Mouse (Mus musculus) heart, postnatal 25 days (tissue): ENCODE measurements at regions not wholly inside any gene's neighbourhood (a gene's known extent, or its start where the extent isn't known, plus 50 kb on each side); places are given as distances from the start of the nearest gene placed in this dataset.
"Not testable (repeated sequence)": the region's sequence is repeated elsewhere in the genome, so short reads cannot be mapped to it uniquely, and the experiment has no call there.

Experiments used
- DNase-seq: peaks from one replicate; pipeline ENCODE4 v3.0.0; 2022; ENCODE audit warnings: low spot score
- intact Hi-C: fragments of 180-260 bp; cut with DNase I; formaldehyde crosslinking; loops from one replicate; pipeline ENCODE4 v1.15.1; 2025

DNA sequence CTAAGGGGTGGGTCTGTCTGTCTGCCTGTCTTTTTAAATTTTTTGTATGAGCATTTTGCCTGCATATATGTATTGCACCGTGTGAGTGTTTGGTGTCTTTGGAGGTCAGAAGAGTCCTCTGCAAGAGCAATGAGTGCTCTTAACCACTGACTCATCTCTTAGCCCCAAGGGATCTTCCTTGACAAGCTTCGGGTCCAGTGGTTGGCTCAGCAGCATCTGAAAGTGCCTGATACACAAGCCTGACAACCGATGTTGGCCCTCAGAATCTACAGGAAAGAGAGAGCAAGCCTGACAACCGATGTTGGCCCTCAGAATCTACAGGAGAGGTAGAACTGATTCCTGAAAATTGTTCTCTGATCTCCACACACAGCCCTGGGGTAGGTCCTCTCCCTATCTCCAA, 110.7 kb upstream of the Teddm2 start:
- intact Hi-C loops, result no loop called here
- DNase-seq, result no peak

DNA sequence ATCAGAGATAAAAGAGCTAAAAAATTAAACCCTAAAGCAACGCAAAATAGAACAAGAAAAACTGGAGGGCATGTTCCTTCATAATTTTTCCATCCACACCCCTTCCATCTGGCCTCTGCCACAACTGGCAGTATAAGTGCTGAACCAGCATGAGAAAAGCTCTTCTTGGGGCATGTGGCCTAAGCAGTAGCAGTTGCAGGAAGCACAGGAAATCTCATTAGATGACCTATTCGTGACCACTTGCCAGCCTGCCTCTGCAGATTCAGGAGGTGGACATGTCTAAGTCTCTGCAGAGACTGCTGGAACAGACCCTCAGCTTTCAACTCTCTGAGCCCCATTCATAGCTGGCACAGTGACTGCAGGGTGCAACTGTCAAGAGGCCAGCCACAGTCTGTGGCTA, 116.5 kb upstream of the Teddm2 start:
- intact Hi-C loops, result loop anchor here (5.0 kb wide), 1 partner anchor 84 kb away; no protein-coding TSS in a partner anchor
- no peak for DNase-seq

DNA sequence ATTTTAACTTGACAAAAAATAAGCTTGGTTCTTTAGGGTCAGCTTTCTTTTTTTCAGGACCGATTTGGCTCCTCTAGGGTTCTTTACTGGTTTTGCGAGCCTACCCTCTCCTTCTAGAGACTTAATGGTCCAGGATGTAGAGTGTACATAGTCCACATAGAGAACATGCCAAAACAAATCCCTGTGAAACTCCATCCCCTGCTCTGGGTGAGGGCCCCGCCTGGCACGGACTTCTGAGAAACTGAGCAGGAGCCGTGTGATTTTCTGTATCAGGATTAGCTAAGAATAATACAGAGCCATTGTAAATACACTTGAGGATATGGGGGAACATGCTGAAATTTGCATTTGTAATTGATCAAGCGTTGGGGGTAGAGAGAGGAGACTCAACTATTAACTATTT, 118.2 kb upstream of the Teddm2 start:
- no peak for DNase-seq
- intact Hi-C loops, result loop anchor here (5.0 kb wide), 1 partner anchor 86 kb away; no protein-coding TSS in a partner anchor

DNA sequence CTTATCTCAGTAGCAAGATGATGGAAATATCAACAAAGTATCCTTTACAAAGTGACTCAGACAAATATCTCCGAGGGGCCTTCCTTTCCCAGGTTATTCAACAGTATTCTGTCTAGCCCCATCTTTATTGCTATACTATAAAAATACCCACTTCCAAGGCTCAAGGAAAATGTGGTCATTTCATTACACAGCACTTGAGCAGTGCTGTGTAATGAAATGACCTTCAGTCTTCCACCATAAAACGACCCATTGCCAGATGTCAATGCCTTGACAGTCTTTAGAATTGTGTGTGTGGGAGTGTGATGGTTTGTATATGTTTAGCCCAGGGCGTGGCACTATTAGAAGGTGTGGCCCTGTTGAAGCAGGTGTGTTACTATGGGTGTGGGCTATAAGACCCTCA, 124.3 kb upstream of the Teddm2 start:
- intact Hi-C loops, result no loop called here
- DNase-seq, result no peak

DNA sequence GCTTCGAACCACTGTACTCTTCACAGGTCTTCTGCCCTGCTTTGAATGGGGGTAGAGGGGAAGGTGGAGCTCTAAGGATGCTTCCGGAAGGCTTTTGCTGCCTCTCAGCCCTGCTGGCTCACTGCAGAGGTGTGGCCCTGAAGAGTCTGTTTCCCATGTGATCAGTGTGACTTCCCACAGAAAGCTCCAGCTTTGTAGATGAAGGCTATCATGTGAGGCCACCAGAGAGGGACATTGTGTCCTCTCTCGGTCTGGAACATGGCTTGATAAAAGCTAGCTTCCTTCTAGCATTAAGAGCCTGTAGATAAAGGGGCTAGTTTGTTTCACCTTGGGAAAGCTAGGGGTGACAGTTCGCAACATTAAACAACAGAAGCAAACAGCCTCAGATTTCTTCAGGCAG, 127.3 kb upstream of the Teddm2 start:
- no peak for DNase-seq
- intact Hi-C loops, result no loop called here

DNA sequence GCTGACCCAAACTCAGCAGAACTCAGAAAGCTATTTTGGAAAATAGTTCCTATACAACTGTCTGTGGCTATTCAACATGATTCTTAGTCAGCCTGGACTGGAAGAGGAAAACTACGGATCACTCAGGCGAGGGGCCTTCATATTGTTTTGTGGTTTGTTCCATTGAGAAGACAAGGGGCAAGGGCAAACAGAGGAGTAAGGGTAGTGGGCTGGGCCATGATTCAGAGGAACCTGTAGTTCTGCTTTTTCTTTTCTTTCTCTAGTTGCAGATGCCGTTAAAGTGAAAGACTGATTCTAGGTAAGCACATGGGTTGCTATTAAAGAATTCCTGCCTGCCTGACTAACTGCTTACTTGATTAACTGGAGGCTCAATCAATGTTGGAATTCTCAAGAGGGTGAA, 129.8 kb upstream of the Teddm2 start:
- no peak for DNase-seq
- intact Hi-C loops, result loop anchor here (5.0 kb wide), 3 partner anchors 72 to 152 kb away; no protein-coding TSS in a partner anchor

DNA sequence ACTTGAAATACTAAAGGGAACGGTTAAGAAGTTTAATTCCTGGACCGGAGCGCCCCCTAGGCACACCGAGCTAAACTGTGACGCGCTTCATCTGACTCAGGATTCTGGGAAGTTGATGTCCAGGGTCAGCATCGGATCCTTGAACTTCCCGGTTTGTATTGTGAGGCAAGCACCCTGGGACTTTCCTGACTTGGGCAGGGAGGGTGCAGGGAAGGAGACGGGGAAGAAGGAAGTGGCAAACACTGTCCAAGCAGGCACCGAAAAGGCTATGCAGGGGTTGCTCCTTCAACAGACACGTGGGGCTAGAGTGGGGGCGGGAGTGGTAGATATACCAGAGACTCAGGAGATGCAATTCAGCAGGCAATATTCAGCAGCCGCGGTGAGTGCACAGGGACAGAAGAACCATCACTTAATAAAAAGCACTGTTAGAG, 132.7 kb upstream of the Teddm2 start:
- DNase-seq, result peak; percentile 61
- intact Hi-C loops, result loop anchor here (2.0 to 5.0 kb wide), 5 partner anchors 70 to 150 kb away; partner anchors contain the start of gene Teddm2

DNA sequence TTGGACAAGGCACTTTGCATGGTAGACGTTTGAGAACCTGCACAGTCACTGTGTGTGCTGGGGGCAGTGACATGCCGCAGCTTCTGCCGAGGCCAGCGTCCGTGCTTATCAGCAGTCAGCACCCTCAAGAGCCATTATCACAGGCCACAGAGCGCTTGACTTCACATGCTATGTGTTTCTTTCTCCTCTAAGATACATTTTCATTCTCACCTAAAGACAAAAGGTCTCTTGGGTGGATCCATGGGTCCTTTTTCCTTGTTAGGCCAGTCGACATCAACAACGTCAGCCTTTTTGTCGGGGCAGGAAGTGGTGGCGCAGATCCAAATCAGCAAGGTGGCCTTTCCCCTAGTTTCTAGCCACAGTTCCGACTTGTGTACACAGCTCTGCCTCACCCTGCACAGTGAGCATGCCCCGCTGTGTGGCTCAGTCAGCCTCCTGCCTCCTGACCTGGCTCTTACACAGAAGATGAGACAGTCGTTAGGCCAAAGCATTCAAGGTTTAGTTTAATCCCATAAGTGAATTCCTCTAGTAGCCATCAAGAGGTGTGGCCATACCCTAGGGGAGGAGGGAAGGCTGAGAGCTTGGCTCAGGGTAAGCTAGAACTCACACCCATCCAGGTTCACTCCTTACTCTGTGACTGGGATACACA, 134.1 kb upstream of the Teddm2 start:
- peak; percentile 24 for DNase-seq
- intact Hi-C loops, result loop anchor here (2.0 to 5.0 kb wide), 5 partner anchors 68 to 148 kb away; partner anchors contain the start of gene Teddm2

DNA sequence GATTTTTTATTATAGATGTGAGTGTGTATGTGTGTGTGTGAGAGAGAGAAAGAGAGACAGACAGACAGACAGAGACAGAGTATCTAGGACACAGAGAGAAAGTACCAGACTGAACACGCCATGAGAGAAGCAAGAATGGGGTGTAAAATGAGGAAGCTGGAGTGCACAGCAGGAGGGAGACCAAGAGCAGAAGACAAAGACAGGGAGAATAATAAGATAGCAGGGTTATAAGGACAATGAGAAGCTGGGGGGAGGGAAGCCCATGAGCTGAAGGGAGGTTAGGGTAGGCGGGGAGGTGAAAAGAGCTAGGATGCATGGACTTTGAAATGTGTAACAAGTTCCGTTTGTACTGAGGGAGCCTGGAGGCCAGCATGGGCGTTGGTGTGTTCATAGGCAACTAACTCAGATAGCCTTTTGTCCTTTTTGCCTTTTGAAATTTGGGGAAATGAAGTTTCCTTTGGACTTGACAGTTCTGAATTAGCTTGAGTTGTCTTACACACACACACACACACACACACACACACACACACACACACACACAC, 136.8 kb upstream of the Teddm2 start:
- no peak for DNase-seq
- intact Hi-C loops, result no loop called here

DNA sequence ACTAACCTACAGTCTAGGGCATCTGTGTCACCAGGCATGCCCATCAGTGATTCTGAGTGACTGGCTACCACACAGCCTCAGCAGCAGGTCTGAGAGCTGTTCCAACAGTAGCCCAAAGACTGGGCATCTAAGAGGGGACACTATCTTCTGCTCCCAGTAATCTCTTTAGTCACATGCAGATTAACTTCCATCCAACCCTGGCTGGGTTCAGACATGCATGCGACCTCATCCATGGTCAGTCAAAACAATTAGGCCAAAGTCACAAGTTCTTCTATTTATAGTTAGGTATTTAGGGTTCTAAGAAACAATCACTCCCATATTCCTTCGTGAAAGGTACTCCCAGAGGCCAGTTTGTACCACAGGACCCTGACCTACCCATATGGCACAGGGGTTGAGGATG, 138.2 kb upstream of the Teddm2 start:
- DNase-seq, result no peak
- intact Hi-C loops, result no loop called here

DNA sequence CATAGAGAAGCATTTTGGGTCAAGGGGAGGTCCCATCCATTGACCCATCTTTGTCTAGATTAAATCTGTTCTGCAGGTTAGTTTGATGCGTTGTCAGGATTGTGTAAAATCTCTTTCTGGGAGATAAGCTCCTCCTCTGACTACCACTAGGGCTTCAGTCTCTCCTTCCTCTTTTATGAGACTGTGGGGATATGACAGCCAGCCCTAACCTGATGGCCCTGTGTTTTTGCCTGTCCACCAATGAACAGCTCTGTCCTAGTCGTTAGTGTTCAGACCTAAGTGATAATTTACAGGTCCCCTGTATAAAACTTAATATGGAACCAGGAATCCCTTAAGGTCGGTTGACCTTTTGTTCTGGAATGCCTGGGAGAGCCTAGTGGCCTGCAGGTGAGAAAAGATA, 140.9 kb upstream of the Teddm2 start:
- intact Hi-C loops, result no loop called here
- no peak for DNase-seq

DNA sequence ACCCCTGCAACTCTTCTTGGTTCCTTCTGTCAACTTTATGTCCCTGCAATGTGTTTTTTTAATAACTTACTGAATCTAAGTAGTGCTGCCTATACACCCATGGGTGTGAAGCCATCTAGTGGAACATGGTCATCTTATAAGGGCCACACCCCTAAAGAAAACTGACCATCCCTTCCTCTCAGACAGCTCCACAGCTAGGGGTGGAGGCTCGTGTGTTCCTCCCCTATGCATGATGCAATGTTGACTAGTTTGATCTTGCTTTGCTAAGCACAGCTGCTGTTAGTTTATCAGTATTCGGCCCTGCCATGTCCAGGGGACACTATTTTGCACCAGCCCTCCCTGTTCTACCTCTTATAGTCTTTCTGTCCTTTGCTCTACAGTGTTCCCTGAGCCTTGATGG, 142.9 kb upstream of the Teddm2 start:
- intact Hi-C loops, result no loop called here
- DNase-seq, result no peak

DNA sequence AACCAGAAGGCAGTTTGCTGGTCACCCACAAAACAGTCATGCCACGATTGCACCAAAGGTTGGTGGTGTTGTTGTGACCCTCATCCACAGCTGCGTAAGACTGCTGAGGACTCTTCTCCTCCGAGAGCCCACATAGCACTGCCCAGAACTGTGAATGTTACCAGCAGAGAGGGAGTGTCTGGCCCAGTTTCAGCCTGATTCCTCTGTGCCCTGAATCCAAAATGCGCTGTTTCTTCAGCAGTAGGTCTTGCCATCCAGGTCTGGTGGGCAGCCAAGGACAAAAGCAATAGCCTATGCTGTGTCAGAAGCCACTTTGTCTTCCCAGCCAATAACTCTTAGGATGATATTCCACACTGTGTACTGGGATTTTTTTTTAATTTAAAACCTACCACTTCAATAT, 144.7 kb upstream of the Teddm2 start:
- DNase-seq, result no peak
- intact Hi-C loops, result no loop called here

DNA sequence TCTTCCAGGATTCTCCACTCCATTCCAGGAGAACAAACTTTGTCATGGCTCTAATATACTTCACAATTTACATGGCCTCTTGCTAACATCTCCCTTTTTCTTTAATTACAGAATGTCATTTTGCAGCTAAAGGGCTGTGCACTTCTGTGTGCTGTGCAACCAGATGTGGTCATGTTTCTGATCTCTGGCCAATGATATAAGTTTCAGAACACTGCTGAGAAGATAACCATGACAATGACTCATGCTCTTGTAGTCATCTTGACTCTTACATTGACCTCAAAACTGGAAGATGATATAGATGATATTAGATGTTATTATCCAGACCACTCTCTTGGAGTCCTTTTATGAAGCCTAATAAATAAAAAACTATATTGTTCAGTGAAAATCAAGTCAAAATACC, 145.9 kb upstream of the Teddm2 start:
- intact Hi-C loops, result no loop called here
- DNase-seq, result no peak

DNA sequence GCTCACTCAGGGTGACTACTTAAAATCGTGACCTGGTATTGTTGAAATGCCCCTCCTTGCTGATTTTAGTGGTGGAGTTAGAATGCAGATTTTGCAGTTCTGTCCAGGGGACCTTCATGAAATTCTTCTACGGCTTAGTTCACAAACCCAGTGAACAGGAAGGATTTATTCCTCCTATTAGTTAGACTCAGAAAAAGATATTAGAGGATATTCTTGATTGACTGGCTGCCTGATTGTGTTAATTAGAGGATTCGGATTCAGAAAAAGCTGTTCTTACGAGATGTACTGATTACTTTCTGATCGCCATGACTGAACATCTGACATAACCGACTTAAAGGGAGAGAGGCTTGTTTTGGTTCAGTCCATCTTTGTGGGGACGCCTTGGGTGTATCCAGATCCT, 147.3 kb upstream of the Zfp648 start:
- DNase-seq, result no peak
- intact Hi-C loops, result no loop called here

DNA sequence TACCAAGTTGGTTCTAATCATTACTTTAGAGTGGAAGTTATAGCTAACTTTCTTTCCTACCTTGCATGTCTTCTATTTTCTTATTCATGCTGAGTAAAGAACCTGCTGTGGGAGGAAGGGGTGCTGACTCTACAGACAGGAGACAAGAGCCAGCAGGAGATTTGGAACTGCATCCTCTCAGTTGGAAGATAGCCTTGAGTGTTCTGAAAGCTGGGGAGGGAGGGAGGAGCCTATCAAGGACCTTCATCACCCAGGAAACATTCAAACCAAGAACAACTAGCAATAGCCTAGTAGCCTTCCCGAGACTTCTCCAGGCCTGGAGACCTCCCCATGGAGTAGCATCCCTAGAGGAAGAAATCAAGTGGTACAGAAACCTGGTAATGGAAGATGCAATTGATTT, 146.1 kb upstream of the Zfp648 start:
- DNase-seq, result no peak
- intact Hi-C loops, result no loop called here

DNA sequence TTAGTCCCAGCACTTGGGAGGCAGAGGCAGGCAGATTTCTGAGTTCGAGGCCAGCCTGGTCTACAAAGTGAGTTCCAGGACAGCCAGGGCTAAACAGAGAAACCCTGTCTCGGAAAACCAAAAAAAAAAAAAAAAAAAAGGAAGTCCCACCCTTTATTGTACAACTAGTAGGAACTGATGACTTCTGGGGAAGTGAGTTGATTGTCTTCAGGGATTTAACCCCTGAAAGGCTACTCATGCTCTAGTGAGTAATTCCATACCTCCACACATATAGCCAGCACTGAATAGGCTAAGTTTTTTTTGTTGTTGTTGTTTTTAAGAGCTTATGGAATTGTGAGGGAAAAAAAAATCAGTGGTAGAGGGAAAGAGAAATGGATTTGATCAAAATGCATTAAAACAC, 139.6 kb upstream of the Zfp648 start:
- intact Hi-C loops, DNase-seq: not testable (repeated sequence)

DNA sequence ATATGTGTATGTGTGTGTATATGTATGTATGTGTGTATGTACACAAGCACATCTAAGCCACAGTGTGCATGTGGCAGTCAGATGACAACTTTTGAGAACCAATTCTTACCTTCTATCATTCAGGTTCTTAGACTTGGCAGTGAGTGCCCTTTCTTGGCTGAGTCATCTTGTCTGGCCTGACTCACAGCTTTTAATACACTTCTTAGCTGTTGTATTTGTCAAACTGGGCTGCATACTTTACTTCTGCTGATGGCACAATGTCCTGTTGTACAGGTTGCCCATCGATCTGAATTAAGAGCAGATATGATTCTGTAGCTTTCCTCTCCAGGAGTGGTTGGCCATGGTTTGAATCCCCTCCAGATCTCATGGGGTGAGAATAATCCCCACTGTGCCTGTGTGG, 139.1 kb upstream of the Zfp648 start:
- no peak for DNase-seq
- intact Hi-C loops, result no loop called here

DNA sequence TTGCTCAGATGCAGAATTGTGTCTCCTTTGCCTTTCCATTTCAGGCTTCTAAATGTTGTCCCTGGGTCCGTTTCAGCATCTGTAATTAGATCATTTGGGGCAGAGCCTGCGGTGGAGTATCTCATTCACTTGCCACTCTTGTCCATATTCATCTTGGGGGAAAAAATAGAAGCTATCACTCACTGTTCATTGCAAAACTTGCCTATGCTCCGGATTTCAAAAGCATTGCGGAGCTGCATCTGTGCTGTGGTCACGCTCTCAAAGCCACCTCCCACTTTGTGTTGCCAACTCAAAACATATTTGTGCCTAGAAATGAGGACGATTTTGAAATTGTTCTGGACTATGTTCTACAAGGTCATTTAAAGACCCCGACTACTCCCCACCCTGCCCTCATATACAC, 138.3 kb upstream of the Zfp648 start:
- no peak for DNase-seq
- intact Hi-C loops, result no loop called here

DNA sequence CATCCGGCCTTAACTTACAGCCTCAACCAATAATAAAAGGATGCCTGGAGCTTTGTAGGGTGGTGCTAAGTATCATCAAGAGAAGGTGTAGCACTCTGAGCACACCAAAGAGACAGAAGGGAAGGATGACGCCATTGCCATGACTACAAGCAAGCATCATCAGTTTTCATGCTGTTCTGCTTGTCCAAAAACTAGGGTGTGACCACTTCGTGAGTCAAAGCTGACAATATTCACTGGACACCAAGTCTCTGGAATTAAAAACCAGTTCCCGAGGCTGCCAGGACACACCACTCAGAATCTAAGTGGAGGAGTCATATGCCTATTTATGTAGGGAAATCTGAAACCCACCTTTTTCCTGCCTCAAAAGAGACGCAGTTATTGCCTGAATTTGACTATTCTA, 136.4 kb upstream of the Zfp648 start:
- no peak for DNase-seq
- intact Hi-C loops, result no loop called here

DNA sequence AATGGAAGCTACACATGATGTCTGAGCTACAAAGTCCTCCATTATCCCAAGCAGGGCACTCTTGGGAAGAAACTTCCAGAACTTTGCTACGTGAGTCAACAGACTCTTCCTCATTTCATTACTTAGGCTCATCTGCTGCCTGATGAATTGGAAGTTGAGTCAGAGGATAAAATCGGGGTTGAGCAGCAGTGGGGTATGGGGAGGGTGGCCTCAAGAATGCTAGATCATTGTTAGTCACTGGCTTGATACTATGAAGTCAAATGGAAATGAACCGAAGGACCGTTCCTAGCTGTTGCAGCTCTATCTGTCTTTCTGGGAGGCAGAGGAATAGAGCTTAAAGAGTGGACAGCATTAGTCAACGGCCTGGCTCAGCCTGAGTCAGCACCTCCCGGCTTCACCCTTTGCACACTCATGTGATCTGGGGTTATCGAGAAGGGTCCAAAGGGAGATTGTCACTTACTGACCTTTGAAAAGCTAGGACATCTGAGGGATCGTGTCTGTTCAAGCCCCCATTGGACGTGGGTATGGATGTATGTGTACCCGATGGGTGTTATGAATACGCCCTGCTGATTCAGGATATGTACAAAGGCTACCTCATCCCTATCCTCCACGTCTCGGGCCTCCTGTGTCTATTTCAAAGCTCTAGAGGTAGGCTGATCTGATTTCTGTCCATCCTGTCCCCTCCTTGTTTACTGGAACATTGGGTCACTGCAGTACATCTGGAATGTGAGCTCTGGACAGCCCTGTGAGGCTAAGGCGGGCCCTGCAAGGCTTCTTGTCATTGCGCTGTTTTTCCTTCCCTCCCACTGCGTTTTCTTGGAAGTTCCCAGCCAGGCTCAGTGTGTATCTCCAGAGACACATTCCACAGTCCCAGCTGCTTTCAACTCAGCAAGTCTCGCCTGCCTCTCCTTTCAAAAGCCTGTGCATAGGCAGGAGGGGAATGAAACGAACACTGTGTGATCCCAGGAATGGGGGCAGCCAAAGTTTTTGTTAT, 135.4 kb upstream of the Zfp648 start:
- DNase-seq, result peak; percentile 66
- intact Hi-C loops, result no loop called here
